16 mouse cellular contexts compared by ENCODE assay signal in genomic region chr8:107872121-107872520, GRCm38 (mm10).
DNase-seq lines count a peak whose midpoint lies in the region; ATAC-seq and TF ChIP-seq lines count a peak whose summit lies in the region.
"Had no signal": no experiment of that assay in that cellular context is flagged by ENCODE, and none has a peak within 500 bp of the region (broad histone marks: within the 10 kb centered on the region; RNA-seq: fewer than 3 reads in every experiment).

No protein-coding gene starts in this region.

- no peaks in the 10 kb centered on the region for H3K36me3 ChIP-seq in hindbrain, embryonic 14.5 days (replicated peaks; ENCODE audit: control insufficient read depth, insufficient read depth)
- no peaks in the 10 kb centered on the region for H3K36me3 ChIP-seq in midbrain, embryonic 10.5 days
- H3K36me3 ChIP-seq in neural tube, embryonic 14.5 days (ENCODE audit: control insufficient read depth, insufficient read depth, low read length) = no peaks in the 10 kb centered on the region
- H3K36me3 ChIP-seq: heart, embryonic 10.5 days had no signal

- H3K4me2 ChIP-seq in hindbrain, embryonic 14.5 days (replicated peaks) = peak overlapping the region; percentile 43
- peak overlapping the region; percentile 49 for H3K4me2 ChIP-seq in neural tube, embryonic 14.5 days (ENCODE audit: low read depth, low read length)

- H3K27me3 ChIP-seq in hindbrain, embryonic 14.5 days (ENCODE audit: control insufficient read depth, insufficient read depth, low read length) = no peaks in the 10 kb centered on the region
- H3K27me3 ChIP-seq in midbrain, embryonic 10.5 days (ENCODE audit: low read depth, poor library complexity, severe bottlenecking) = no peaks in the 10 kb centered on the region
- H3K27me3 ChIP-seq in neural tube, embryonic 14.5 days (ENCODE audit: control insufficient read depth, insufficient read depth, low read length) = no peaks in the 10 kb centered on the region

- H3K9me3 ChIP-seq in hindbrain, embryonic 14.5 days (ENCODE audit: control insufficient read depth, low read length) = no peaks in the 10 kb centered on the region
- no peaks in the 10 kb centered on the region; the same call in 1 of the 2 replicates for H3K9me3 ChIP-seq in midbrain, embryonic 10.5 days (replicated peaks)
- H3K9me3 ChIP-seq in neural tube, embryonic 14.5 days (ENCODE audit: control insufficient read depth, low read length) = no peaks in the 10 kb centered on the region
- H3K9me3 ChIP-seq: heart, embryonic 10.5 days had no signal

- no peak for DNase-seq in layer of hippocampus, adult 2 months (ENCODE audit: low spot score in 2 of 2)
- no peak for DNase-seq in layer of hippocampus, postnatal 14 days (ENCODE audit: low spot score in 2 of 2)
- no peak for DNase-seq in hindbrain, embryonic 14.5 days (ENCODE audit: low spot score)
- no peak for DNase-seq in midbrain, embryonic 10.5 days (ENCODE audit: low spot score)
- no peak for DNase-seq in urinary bladder, postnatal 4 days (ENCODE audit: low spot score in 2 of 2)
- DNase-seq in natural killer cell, adult 2 months (ENCODE audit: low spot score in 2 of 2) = no peak
- DNase-seq in heart, adult 9 months (ENCODE audit: low spot score in 2 of 2) = no peak
- DNase-seq: cerebellum, adult 8-10 months; gastrocnemius, adult 2 months; kidney, adult 11 months; thymus, postnatal 14 days had no signal

- H3K27ac ChIP-seq in layer of hippocampus, adult 2 months = no peak overlapping the region
- H3K27ac ChIP-seq in hindbrain, embryonic 14.5 days = no peak overlapping the region
- H3K27ac ChIP-seq in midbrain, embryonic 10.5 days (replicated peaks) = peak overlapping the region; percentile 49
- no peak overlapping the region for H3K27ac ChIP-seq in neural tube, embryonic 14.5 days (ENCODE audit: low read depth, low read length)
- H3K27ac ChIP-seq: gastrocnemius, adult 2 months; heart, embryonic 10.5 days; left cerebral cortex, adult 2 months; liver, embryonic 14.5 days had no signal

- ATAC-seq in hindbrain, embryonic 14.5 days (ENCODE audit: low FRiP score) = no peak
- no peak for ATAC-seq in neural tube, embryonic 14.5 days (ENCODE audit: low read depth)

- peak overlapping the region; percentile 19; the same call in 1 of the 2 replicates for H3K4me3 ChIP-seq in layer of hippocampus, adult 2 months
- peak overlapping the region; percentile 13; the same call in 1 of the 2 replicates for H3K4me3 ChIP-seq in hindbrain, embryonic 14.5 days (replicated peaks; ENCODE audit: low read length)
- H3K4me3 ChIP-seq in midbrain, embryonic 10.5 days = peak overlapping the region; percentile 25
- peak overlapping the region; percentile 16; the same call in 1 of the 2 replicates for H3K4me3 ChIP-seq in neural tube, embryonic 14.5 days (ENCODE audit: low read depth, low read length)
- H3K4me3 ChIP-seq: erythroblast, embryonic 14.5 days; gastrocnemius, adult 2 months; heart, embryonic 10.5 days; left cerebral cortex, adult 2 months had no signal

- 30% methylated on average over 11 of the region's 11 CpGs for WGBS in hindbrain, embryonic 14.5 days
- WGBS in midbrain, embryonic 10.5 days = 49% methylated on average over 11 of the region's 11 CpGs
- WGBS in neural tube, embryonic 14.5 days = 18% methylated on average over 11 of the region's 11 CpGs

- no peak for TF ChIP-seq CTCF in layer of hippocampus, adult 2 months (conservative IDR thresholded peaks at IDR 0.05)

- peaks cover 5% of the 10 kb centered on the region; the same call in 1 of the 2 replicates for H3K4me1 ChIP-seq in hindbrain, embryonic 14.5 days (replicated peaks; ENCODE audit: control insufficient read depth, insufficient read depth, low read length)
- peaks cover 16% of the 10 kb centered on the region for H3K4me1 ChIP-seq in midbrain, embryonic 10.5 days
- H3K4me1 ChIP-seq in neural tube, embryonic 14.5 days (ENCODE audit: control insufficient read depth, insufficient read depth, low read length) = peaks cover 7% of the 10 kb centered on the region; the same call in 1 of the 2 replicates
- H3K4me1 ChIP-seq: heart, embryonic 10.5 days had no signal

- H3K9ac ChIP-seq in hindbrain, embryonic 14.5 days = peak overlapping the region; percentile 42; the same call in 1 of the 2 replicates
- peak overlapping the region; percentile 28; the same call in 1 of the 2 replicates for H3K9ac ChIP-seq in neural tube, embryonic 14.5 days (replicated peaks; ENCODE audit: low read depth, low read length)
- H3K9ac ChIP-seq: liver, embryonic 14.5 days had no signal
